Mouse (Mus musculus): ENCODE results near the gene 2310022B05Rik. TPM values are rescaled to one million over a fixed set of nuclear protein-coding genes. Genes with fewer than 3 reads are reported as not detected.

Gene 2310022B05Rik
- polyA plus RNA-seq, 1 experiment from 2014 or later: 24.2 TPM

Other genes starting within 250 kb of the 2310022B05Rik start
- 1.1 and 1.3 TPM in 2 replicates for gene Pgbd5, start 223.7 kb downstream of the 2310022B05Rik start, polyA plus RNA-seq (2016; fragmentation: Nextera tagmentation; extraction: Ambion mirVana)
- gene Cog2, start 142.6 kb downstream of the 2310022B05Rik start, polyA plus RNA-seq (2016; fragmentation: Nextera tagmentation; extraction: Ambion mirVana): 41.8 and 41.9 TPM in 2 replicates
- 0.15 TPM in 1 of 2 replicates, not detected in the other for gene Agt, start 93.7 kb downstream of the 2310022B05Rik start, polyA plus RNA-seq (2016; fragmentation: Nextera tagmentation; extraction: Ambion mirVana)
- not detected in 2 replicates for gene Capn9, start 87.3 kb downstream of the 2310022B05Rik start, polyA plus RNA-seq (2016; fragmentation: Nextera tagmentation; extraction: Ambion mirVana)
- gene Ttc13, start 58.6 kb upstream of the 2310022B05Rik start, polyA plus RNA-seq (2016; fragmentation: Nextera tagmentation; extraction: Ambion mirVana): 47.0 and 48.7 TPM in 2 replicates
- 31.5 and 33.5 TPM in 2 replicates for gene Arv1, start 58.8 kb upstream of the 2310022B05Rik start, polyA plus RNA-seq (2016; fragmentation: Nextera tagmentation; extraction: Ambion mirVana)
- 6.5 and 7.6 TPM in 2 replicates for gene Fam89a, start 88.5 kb upstream of the 2310022B05Rik start, polyA plus RNA-seq (2016; fragmentation: Nextera tagmentation; extraction: Ambion mirVana)
- gene Trim67, start 129.7 kb upstream of the 2310022B05Rik start, polyA plus RNA-seq (2016; fragmentation: Nextera tagmentation; extraction: Ambion mirVana): 0.36 and 0.51 TPM in 2 replicates
- 138 and 149 TPM in 2 replicates for gene Gnpat, start 199.7 kb upstream of the 2310022B05Rik start, polyA plus RNA-seq (2016; fragmentation: Nextera tagmentation; extraction: Ambion mirVana)
- 77.2 and 82.2 TPM in 2 replicates for gene 2810004N23Rik, start 199.8 kb upstream of the 2310022B05Rik start, polyA plus RNA-seq (2016; fragmentation: Nextera tagmentation; extraction: Ambion mirVana)
- 8.5 and 8.7 TPM in 2 replicates for gene Exoc8, start 234.3 kb upstream of the 2310022B05Rik start, polyA plus RNA-seq (2016; fragmentation: Nextera tagmentation; extraction: Ambion mirVana)
- gene Sprtn, start 234.5 kb upstream of the 2310022B05Rik start, polyA plus RNA-seq (2016; fragmentation: Nextera tagmentation; extraction: Ambion mirVana): 9.5 and 10.3 TPM in 2 replicates

Data from embryonic facial prominence, embryonic 10.5 days (tissue).